Mouse (Mus musculus): ENCODE data around the gene Tacr1. TPM values are rescaled to one million over a fixed set of nuclear protein-coding genes. Genes with fewer than 3 reads are reported as not detected.

Gene Tacr1
- polyA plus RNA-seq, 1 experiment from 2014 or later: not detected

DNA sequence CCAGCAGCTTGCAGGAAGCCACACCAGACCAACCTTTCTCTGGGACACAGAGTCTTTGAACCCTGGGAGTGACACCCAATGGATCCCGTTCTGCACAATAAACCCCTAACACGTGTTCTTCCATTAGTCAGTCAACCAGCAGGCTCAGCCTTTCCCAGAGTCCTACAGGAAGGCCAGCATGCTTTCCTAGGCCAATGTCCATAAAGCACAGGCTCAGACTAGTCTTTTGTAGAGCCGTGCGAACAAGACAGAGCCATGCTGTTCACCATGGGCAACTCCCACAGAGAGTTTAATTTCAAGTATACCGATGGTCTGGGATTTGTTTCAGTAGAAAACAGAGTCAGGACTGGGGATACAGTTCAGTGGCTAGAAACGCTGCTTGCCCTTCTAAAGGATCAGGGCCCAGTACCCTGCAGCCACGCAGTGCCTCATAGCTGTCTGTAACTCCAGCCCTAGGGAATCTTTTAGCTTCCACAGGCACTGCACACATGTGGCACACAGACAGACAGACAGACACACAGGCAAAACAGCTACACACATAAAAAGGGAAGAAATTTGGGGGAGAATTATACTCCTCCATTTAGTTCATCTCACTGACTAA lies 55.1 kb downstream of the Tacr1 start:
- ATAC-seq: no peak
- Histone ChIP-seq H3K9ac (no peak overlapping the region), H3K27ac (no peak overlapping the region), H3K4me2 (no peak overlapping the region), H3K36me3 (no peaks in the 10 kb centered on the region), H3K4me3 (no peak overlapping the region), H3K27me3 (replicated peaks) (peaks cover 5% of the 10 kb centered on the region; the same call in 1 of the 2 replicates), H3K9me3 (replicated peaks) (no peaks in the 10 kb centered on the region), H3K4me1 (no peaks in the 10 kb centered on the region)
- WGBS (ENCODE audit: insufficient replicate concordance): 71% methylated on average over 7 of the region's 7 CpGs

DNA sequence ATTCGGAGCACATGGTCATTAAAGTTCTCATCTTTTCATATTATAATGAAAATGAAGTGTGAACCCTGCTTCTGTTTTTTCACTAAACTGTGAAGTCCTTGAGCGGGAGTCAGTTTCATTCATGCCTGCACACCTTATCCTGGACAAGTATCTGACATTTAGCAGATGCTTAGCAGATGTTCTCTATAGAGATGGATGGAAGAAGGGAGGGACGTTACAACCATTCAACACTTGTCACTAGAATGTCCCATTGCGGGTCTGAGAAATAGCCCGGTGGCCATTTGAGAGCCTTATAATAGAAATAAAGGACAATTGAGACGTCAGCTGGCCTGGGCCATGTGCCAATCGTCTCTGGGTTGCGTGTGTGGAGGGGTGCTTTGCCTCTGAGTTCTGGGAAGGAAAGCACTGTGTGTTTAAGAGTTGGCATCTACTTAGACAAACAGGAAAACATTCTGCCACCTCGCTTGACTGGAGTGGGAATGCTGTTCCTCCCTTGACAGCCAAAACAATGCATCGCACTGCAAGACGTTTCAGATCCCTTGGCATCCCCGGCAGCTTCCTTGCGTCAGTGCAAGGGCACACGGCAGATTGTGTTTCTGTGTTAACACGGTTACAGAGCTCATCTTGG lies 56.7 kb downstream of the Tacr1 start:
- no peaks in the 10 kb centered on the region for H3K4me1 ChIP-seq
- no peak for ATAC-seq
- no peak overlapping the region for H3K4me3 ChIP-seq
- H3K9ac ChIP-seq: no peak overlapping the region
- H3K27me3 ChIP-seq (replicated peaks): peaks cover 5% of the 10 kb centered on the region; the same call in 1 of the 2 replicates
- H3K9me3 ChIP-seq (replicated peaks): no peaks in the 10 kb centered on the region
- no peak overlapping the region for H3K27ac ChIP-seq
- H3K4me2 ChIP-seq: no peak overlapping the region
- no peaks in the 10 kb centered on the region for H3K36me3 ChIP-seq
- 71% methylated on average over 15 of the region's 15 CpGs for WGBS (ENCODE audit: insufficient replicate concordance)

DNA sequence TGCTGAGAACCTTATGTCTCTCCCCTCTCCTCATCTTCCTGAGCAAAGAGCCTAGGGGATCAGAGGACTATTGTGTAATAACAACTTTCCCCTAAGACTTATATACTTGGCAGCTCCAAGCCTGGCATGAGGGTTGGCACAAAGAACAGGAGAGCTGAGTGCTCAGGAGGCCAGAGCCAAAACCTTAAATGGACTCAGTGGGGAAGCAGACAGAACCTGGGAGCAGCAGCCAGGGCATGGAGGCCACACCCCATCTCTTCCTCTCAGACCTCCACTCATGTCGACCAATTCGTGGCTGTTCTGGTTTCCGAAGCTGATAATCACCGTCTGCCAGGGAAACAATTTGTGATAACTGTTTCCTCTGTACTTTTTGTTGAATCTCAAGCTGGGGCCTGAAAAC lies 61.0 kb downstream of the Tacr1 start:
- Histone ChIP-seq H3K9ac (no peak overlapping the region), H3K27ac (no peak overlapping the region), H3K27me3 (replicated peaks) (peaks cover 9% of the 10 kb centered on the region; the same call in 1 of the 2 replicates), H3K9me3 (replicated peaks) (no peaks in the 10 kb centered on the region), H3K4me1 (no peaks in the 10 kb centered on the region), H3K36me3 (no peaks in the 10 kb centered on the region), H3K4me2 (no peak overlapping the region), H3K4me3 (no peak overlapping the region)
- WGBS (ENCODE audit: insufficient replicate concordance): 5% methylated on average over 4 of the region's 4 CpGs
- 0 out of 2 replicates have a peak, but pooled peaks have one; percentile 27 for ATAC-seq

DNA sequence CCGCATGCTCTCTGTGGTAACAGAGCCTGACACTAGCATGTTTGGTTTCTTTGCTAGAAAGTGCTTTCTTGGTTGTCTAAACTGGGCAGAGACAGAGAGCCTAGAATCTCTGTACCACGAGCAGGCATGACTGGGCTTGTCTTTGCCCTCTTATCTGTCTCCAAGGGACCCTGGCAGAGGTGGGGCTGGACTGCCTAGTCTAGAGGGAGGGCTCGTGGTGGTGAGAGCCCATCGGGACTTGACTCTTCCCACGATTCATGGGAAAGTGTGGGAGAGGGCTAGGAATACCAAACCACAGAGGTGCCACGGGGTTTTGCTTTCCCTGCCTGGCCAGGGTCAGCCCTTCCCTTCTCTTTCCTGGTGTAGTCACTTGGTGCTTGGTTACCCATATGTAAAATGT lies 72.3 kb downstream of the Tacr1 start:
- no peak for ATAC-seq
- no peak overlapping the region for H3K4me2 ChIP-seq
- WGBS (ENCODE audit: insufficient replicate concordance): 49% methylated on average over 6 of the region's 6 CpGs
- no peak overlapping the region for H3K27ac ChIP-seq
- no peaks in the 10 kb centered on the region for H3K4me1 ChIP-seq
- H3K4me3 ChIP-seq: no peak overlapping the region
- H3K9me3 ChIP-seq (replicated peaks): no peaks in the 10 kb centered on the region
- H3K9ac ChIP-seq: no peak overlapping the region
- H3K36me3 ChIP-seq: no peaks in the 10 kb centered on the region
- H3K27me3 ChIP-seq (replicated peaks): no peaks in the 10 kb centered on the region

DNA sequence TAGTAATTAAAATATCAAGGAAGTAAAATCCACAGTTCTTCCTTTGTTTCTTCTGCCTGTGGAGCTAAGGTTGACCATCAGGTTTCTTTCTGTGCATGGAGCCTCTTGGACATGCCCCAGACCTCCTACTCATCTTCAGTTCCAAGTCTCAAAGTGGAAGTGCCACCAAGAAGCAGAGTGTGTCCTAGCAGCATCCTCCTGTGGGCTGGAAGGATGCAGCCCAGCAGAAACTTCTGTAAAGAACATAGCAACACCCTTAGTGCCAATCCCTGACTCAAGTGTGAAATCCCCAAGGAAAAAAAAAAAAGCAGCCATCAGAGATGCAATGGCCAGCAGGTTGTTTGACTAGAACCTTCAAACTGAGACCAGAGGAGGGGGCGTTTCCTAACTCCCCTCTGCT lies 81.7 kb downstream of the Tacr1 start:
- H3K4me3 ChIP-seq: no peak overlapping the region
- H3K4me1 ChIP-seq: no peaks in the 10 kb centered on the region
- H3K36me3 ChIP-seq: no peaks in the 10 kb centered on the region
- no peaks in the 10 kb centered on the region for H3K27me3 ChIP-seq (replicated peaks)
- H3K4me2 ChIP-seq: no peak overlapping the region
- no peak overlapping the region for H3K9ac ChIP-seq
- no peak overlapping the region for H3K27ac ChIP-seq
- ATAC-seq: no peak
- no peaks in the 10 kb centered on the region for H3K9me3 ChIP-seq (replicated peaks)
- 60% methylated on average over 1 of the region's 1 CpGs for WGBS (ENCODE audit: insufficient replicate concordance)

DNA sequence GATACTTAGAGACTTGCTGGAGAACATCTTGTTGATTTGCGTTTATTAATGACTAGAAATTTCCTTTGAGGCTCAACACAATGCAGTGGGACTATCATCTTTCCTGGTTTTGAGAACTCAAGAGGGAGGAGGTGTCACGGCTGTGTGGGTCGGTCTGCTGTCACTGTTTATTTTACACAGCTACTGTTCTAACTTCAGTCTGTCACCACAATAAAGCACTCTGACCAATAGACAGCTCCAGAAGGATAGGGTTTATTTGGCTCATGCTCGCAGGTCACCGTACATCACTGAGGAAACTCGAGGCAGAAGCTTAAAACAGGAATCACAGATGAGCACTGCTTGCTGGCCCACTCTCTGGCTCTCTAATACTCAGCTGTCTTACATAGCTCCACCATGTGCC lies 92.3 kb downstream of the Tacr1 start:
- ATAC-seq: no peak
- WGBS (ENCODE audit: insufficient replicate concordance): 62% methylated on average over 6 of the region's 6 CpGs
- Histone ChIP-seq H3K4me3 (no peak overlapping the region), H3K4me1 (no peaks in the 10 kb centered on the region), H3K27me3 (replicated peaks) (no peaks in the 10 kb centered on the region), H3K9me3 (replicated peaks) (no peaks in the 10 kb centered on the region), H3K36me3 (no peaks in the 10 kb centered on the region), H3K4me2 (no peak overlapping the region), H3K27ac (no peak overlapping the region), H3K9ac (no peak overlapping the region)

DNA sequence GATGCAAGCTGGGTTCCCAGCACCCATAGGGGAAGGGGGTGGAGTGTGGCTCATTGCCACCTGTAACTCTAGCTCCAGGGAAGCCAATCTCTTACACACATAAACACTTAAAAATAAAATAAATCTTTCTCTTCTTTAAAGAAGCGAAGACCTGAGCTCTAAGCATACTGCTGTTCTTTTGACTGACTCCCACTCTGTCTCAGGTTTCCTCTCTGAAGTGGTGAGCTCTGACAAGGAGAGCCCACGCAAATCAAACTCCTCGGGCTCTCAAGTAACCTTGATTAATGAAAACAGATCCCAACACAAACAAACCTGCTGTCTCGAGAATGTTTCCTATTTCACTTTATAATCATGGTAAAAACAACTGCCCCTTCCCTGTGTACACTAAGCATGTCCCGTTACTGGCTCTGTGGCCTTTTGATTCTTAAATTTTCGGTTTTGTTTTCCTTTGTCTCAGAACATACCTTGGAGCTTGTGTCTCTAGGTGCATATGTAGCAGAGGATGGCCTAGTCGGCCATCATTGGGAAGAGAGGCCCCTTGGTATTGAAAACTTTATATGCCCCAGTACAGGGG lies 108.8 kb downstream of the Tacr1 start:
- Histone ChIP-seq H3K9ac (no peak overlapping the region), H3K27ac (no peak overlapping the region), H3K4me3 (no peak overlapping the region), H3K4me1 (no peaks in the 10 kb centered on the region), H3K36me3 (no peaks in the 10 kb centered on the region), H3K4me2 (no peak overlapping the region), H3K27me3 (replicated peaks) (no peaks in the 10 kb centered on the region), H3K9me3 (replicated peaks) (no peaks in the 10 kb centered on the region)
- 48% methylated on average over 7 of the region's 7 CpGs for WGBS (ENCODE audit: insufficient replicate concordance)
- no peak for ATAC-seq

DNA sequence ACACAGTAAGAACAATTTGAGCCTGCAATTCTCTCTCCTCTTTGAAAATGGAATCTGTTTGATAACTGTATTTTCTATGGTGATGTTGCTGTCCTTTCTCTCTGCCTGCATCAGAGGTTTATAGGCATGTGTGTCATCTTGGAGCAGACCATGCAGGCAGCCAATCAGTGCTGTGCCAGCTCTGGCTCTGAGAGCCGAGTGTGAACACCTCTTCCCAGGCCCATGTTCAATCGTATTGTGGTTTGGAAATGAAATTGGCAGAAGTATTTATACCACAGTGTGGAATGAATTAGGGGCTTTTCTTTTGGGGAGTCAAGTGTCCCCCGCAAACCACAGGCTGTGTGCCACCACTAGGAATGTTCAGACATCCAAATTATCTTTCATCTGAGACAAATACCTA lies 117.5 kb downstream of the Tacr1 start:
- no peak overlapping the region for H3K4me2 ChIP-seq
- H3K27ac ChIP-seq: no peak overlapping the region
- H3K36me3 ChIP-seq: no peaks in the 10 kb centered on the region
- no peak for ATAC-seq
- H3K27me3 ChIP-seq (replicated peaks): no peaks in the 10 kb centered on the region
- no peak overlapping the region for H3K9ac ChIP-seq
- WGBS (ENCODE audit: insufficient replicate concordance): 59% methylated on average over 3 of the region's 3 CpGs
- H3K9me3 ChIP-seq (replicated peaks): no peaks in the 10 kb centered on the region
- H3K4me3 ChIP-seq: no peak overlapping the region
- no peaks in the 10 kb centered on the region for H3K4me1 ChIP-seq

DNA sequence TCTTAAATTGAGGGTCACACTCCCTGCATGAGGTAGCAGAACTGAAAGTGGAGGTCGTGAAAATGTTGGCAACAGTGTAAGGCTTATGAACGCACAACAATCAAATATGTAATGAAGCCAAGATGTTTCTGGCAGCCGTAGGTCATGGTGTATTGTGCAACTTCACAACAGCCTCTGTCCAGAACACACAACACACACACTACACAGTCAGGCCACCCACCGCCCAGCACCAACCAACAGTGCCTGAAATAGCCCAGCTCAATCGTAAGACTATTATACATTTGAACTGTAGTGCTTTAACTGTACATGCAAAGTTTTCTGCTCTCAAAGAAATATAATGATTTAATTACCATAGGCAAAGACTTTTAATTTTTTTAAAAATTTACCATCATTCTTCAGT lies 120.4 kb downstream of the Tacr1 start:
- H3K27me3 ChIP-seq (replicated peaks): no peaks in the 10 kb centered on the region
- no peak overlapping the region for H3K4me3 ChIP-seq
- H3K4me1 ChIP-seq: no peaks in the 10 kb centered on the region
- no peak overlapping the region for H3K4me2 ChIP-seq
- no peaks in the 10 kb centered on the region for H3K36me3 ChIP-seq
- no peak for ATAC-seq
- H3K27ac ChIP-seq: no peak overlapping the region
- H3K9me3 ChIP-seq (replicated peaks): no peaks in the 10 kb centered on the region
- 71% methylated on average over 5 of the region's 5 CpGs for WGBS (ENCODE audit: insufficient replicate concordance)
- H3K9ac ChIP-seq: no peak overlapping the region

DNA sequence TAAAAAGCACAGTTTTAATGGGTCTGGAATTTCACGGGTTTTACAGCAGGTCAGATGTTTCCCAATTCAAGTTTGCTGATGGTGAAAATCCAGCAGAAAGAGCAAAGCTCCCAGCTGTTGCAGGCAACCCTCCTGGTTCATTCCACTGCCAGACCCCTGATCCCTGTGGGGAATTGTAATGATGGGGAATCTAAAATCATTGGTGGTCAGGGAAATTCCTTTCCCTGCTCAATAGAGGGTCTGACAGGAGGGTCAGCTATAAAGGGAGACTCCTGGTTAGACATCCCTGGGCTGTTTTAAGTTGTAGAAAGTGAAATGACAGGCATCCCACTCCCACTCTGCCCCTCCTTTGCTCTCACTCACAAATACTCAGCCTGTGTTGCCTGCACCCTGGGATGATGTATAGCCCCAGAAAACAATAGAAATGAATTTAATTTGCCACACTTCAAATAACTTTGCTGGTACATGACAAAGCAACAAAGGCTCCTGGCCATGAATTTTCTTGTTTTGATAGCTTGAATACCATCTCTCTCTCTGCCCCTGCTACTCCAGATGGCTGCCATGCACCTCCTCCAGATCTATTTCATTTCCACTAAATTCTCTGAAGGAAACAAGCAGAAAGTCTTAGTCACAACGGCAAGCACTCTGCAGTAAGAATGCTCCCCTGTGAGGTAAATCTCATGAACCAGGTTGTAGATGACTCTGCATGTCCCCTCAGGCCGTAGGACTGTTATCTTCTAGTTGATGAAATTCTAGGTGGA lies 123.2 kb downstream of the Tacr1 start:
- H3K4me1 ChIP-seq: no peaks in the 10 kb centered on the region
- H3K36me3 ChIP-seq: no peaks in the 10 kb centered on the region
- no peak for ATAC-seq
- H3K4me3 ChIP-seq: no peak overlapping the region
- H3K27me3 ChIP-seq (replicated peaks): no peaks in the 10 kb centered on the region
- no peaks in the 10 kb centered on the region for H3K9me3 ChIP-seq (replicated peaks)
- 40% methylated on average over 3 of the region's 3 CpGs for WGBS (ENCODE audit: insufficient replicate concordance)
- H3K27ac ChIP-seq: no peak overlapping the region
- no peak overlapping the region for H3K9ac ChIP-seq
- H3K4me2 ChIP-seq: no peak overlapping the region

DNA sequence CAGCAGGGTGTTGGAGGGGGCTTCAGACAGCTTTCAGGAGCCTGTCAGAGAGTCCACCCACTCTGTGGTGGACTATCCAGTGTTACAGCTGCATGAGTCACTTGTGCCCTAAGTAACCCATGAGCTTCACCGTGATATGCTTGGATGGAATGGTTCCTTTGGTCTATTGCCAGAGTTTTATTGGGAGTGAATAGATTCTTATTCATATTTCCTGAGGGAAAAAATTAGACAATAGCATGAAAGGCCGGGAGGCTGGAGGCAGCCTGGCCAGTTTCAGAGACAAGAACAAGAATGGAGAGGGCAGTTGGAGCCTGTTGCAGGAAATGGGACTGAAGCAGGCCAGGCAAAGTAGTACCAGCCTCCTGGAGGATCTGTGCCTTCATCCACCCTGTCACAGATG lies 126.5 kb downstream of the Tacr1 start:
- no peak overlapping the region for H3K9ac ChIP-seq
- no peak overlapping the region for H3K4me3 ChIP-seq
- H3K9me3 ChIP-seq (replicated peaks): no peaks in the 10 kb centered on the region
- no peaks in the 10 kb centered on the region for H3K4me1 ChIP-seq
- WGBS (ENCODE audit: insufficient replicate concordance): 61% methylated on average over 2 of the region's 2 CpGs
- no peak overlapping the region for H3K4me2 ChIP-seq
- H3K36me3 ChIP-seq: no peaks in the 10 kb centered on the region
- H3K27me3 ChIP-seq (replicated peaks): no peaks in the 10 kb centered on the region
- H3K27ac ChIP-seq: no peak overlapping the region
- no peak for ATAC-seq

DNA sequence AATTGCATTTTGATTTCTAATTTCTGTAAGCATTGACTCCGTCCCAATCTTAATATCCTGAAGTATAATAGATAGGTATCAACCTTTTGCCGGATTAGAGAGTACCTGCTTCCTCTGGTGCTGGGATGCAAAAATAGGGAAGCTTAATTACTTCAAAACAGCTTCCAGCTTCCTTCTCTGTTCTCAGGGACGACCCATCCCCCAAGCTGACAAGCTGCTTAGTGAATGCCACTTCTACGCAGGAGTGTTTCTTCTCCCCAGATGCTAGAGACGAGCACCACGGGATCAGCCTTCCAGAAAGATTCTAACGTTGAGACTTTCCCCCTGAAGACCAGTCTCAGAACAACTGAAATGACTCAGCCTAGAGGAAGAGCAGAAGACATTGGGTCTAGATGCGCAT lies 134.5 kb downstream of the Tacr1 start:
- no peak for ATAC-seq
- H3K27ac ChIP-seq: no peak overlapping the region
- H3K9me3 ChIP-seq (replicated peaks): no peaks in the 10 kb centered on the region
- no peaks in the 10 kb centered on the region for H3K4me1 ChIP-seq
- WGBS (ENCODE audit: insufficient replicate concordance): 40% methylated on average over 8 of the region's 8 CpGs
- H3K4me3 ChIP-seq: no peak overlapping the region
- no peaks in the 10 kb centered on the region for H3K36me3 ChIP-seq
- H3K4me2 ChIP-seq: no peak overlapping the region
- H3K9ac ChIP-seq: no peak overlapping the region
- no peaks in the 10 kb centered on the region for H3K27me3 ChIP-seq (replicated peaks)

All from liver, embryonic 12.5 days (tissue).